Mouse (Mus musculus) embryo, embryonic 11 days (tissue): Measurements from ENCODE around the gene Cldn6.

Experiments used
- DNase-seq: peaks from one replicate; pipeline ENCODE4 v3.0.0-alpha.2; 2015

Cldn6 gene

GRCm38 (mm10) chr17:23679127-23679835 lies at the start of gene Cldn6:
Cldn6 (plus strand) TSS chr17:23679249.
- DNase-seq: no peak

- DNase-seq: peak; percentile 80
These were observed 48.6 kb upstream of the Cldn6 start for GRCm38 (mm10) chr17:23630195-23631020.

- no peak for DNase-seq
These were observed 47.8 kb upstream of the Cldn6 start for GRCm38 (mm10) chr17:23631241-23631640.

GRCm38 (mm10) chr17:23644613-23645495 lies 34.2 kb upstream of the Cldn6 start, which contains the start of gene Mmp25:
Mmp25 (minus strand) TSS chr17:23645277.
- peak; percentile 56 for DNase-seq

GRCm38 (mm10) chr17:23645894-23646293 lies 33.2 kb upstream of the Cldn6 start:
- DNase-seq: no peak

- no peak for DNase-seq
These were observed 27.7 kb upstream of the Cldn6 start for GRCm38 (mm10) chr17:23651363-23651762.

- DNase-seq: no peak
These were observed 25.7 kb upstream of the Cldn6 start for GRCm38 (mm10) chr17:23653324-23653723.

GRCm38 (mm10) chr17:23654001-23654400 lies 25.0 kb upstream of the Cldn6 start:
- DNase-seq: no peak

GRCm38 (mm10) chr17:23654410-23654809 lies 24.6 kb upstream of the Cldn6 start:
- DNase-seq: no peak

GRCm38 (mm10) chr17:23658450-23658849 lies 20.6 kb upstream of the Cldn6 start:
- DNase-seq: no peak

- no peak for DNase-seq
These were observed 18.8 kb upstream of the Cldn6 start, which contains the start of gene Bicdl2 for GRCm38 (mm10) chr17:23660117-23660875. Bicdl2 (plus strand) TSS chr17:23660506.

- DNase-seq: no peak
These were observed 18.2 kb upstream of the Cldn6 start for GRCm38 (mm10) chr17:23660876-23661200.

- no peak for DNase-seq
These were observed 17.5 kb upstream of the Cldn6 start for GRCm38 (mm10) chr17:23661526-23661925.

- DNase-seq: peak; percentile 69
These were observed 14.5 kb upstream of the Cldn6 start for GRCm38 (mm10) chr17:23664556-23665021.

- no peak for DNase-seq
These were observed 13.5 kb upstream of the Cldn6 start for GRCm38 (mm10) chr17:23665511-23665910.

GRCm38 (mm10) chr17:23670516-23671074 lies 8.5 kb upstream of the Cldn6 start:
- DNase-seq: no peak

GRCm38 (mm10) chr17:23671519-23671918 lies 7.5 kb upstream of the Cldn6 start:
- DNase-seq: no peak

GRCm38 (mm10) chr17:23672761-23673160 lies 6.3 kb upstream of the Cldn6 start:
- DNase-seq: no peak

GRCm38 (mm10) chr17:23673424-23674073 lies 5.5 kb upstream of the Cldn6 start, which contains the start of the genes Hcfc1r1 and Thoc6:
Hcfc1r1 (plus strand) TSS chr17:23673596.
Thoc6 (minus strand) TSS chr17:23673882.
- DNase-seq: peak; percentile 96

GRCm38 (mm10) chr17:23674271-23674952 lies 4.6 kb upstream of the Cldn6 start:
- no peak for DNase-seq
